Mouse (Mus musculus) olfactory bulb, adult 2 months (tissue): ENCODE measurements at regions not wholly inside any gene's neighbourhood (a gene's known extent, or its start where the extent isn't known, plus 50 kb on each side); places are given as distances from the start of the nearest gene placed in this dataset.

Experiments
- CTCF ChIP-seq: fragments of 200-500 bp; IDR thresholded peaks from 2 replicates; pipeline ENCODE4 v1.5.1; 2012; ENCODE audit warnings: low read depth, mild to moderate bottlenecking, low read length, moderate library complexity; ENCODE audit not compliant: insufficient read depth
- POLR2A ChIP-seq: fragments of 200-500 bp; IDR thresholded peaks from 2 replicates; pipeline ENCODE4 v1.6.1; 2012; ENCODE audit warnings: mild to moderate bottlenecking, low read depth, low read length, moderate library complexity; ENCODE audit not compliant: insufficient read depth

GRCm38 (mm10) chr6:112191032-112191431 is 82.5 kb upstream of the Lmcd1 start:
- TF ChIP-seq CTCF (no peak), POLR2A (no peak)
